Mouse (Mus musculus): ENCODE measurements around the gene Tango6. TPM values are rescaled to one million over a fixed set of nuclear protein-coding genes. Genes with fewer than 3 reads are reported as not detected.
A peak's percentile ranks its signal among the peaks of the same experiment; 100 is the strongest.

Tango6 gene
- total RNA-seq, 1 experiment from 2014 or later, result 1.9 TPM

- ATAC-seq (replicated peaks; ENCODE audit: insufficient number of reproducible peaks, low FRiP score, low TSS enrichment, poor library complexity, severe bottlenecking), result no peak
These were observed 4.6 kb downstream of the Tango6 start for GRCm38 (mm10) chr8:106687479-106687878.

- no peak for ATAC-seq (replicated peaks; ENCODE audit: insufficient number of reproducible peaks, low FRiP score, low TSS enrichment, poor library complexity, severe bottlenecking)
These were observed 14.9 kb downstream of the Tango6 start for GRCm38 (mm10) chr8:106697748-106698248.

- ATAC-seq (replicated peaks; ENCODE audit: insufficient number of reproducible peaks, low FRiP score, low TSS enrichment, poor library complexity, severe bottlenecking), result no peak
These were observed 16.7 kb downstream of the Tango6 start for GRCm38 (mm10) chr8:106699588-106699987.

GRCm38 (mm10) chr8:106700131-106700530, 17.3 kb downstream of the Tango6 start:
- no peak for ATAC-seq (replicated peaks; ENCODE audit: insufficient number of reproducible peaks, low FRiP score, low TSS enrichment, poor library complexity, severe bottlenecking)

GRCm38 (mm10) chr8:106701360-106701759, 18.5 kb downstream of the Tango6 start:
- ATAC-seq (replicated peaks; ENCODE audit: insufficient number of reproducible peaks, low FRiP score, low TSS enrichment, poor library complexity, severe bottlenecking), result no peak

- no peak for ATAC-seq (replicated peaks; ENCODE audit: insufficient number of reproducible peaks, low FRiP score, low TSS enrichment, poor library complexity, severe bottlenecking)
These were observed 21.5 kb downstream of the Tango6 start for GRCm38 (mm10) chr8:106704199-106704900.

- no peak for ATAC-seq (replicated peaks; ENCODE audit: insufficient number of reproducible peaks, low FRiP score, low TSS enrichment, poor library complexity, severe bottlenecking)
These were observed 22.0 kb downstream of the Tango6 start for GRCm38 (mm10) chr8:106704901-106705321.

- ATAC-seq (replicated peaks; ENCODE audit: insufficient number of reproducible peaks, low FRiP score, low TSS enrichment, poor library complexity, severe bottlenecking), result no peak
These were observed 23.3 kb downstream of the Tango6 start for GRCm38 (mm10) chr8:106706194-106706593.

GRCm38 (mm10) chr8:106710002-106710401, 27.1 kb downstream of the Tango6 start:
- ATAC-seq (replicated peaks; ENCODE audit: insufficient number of reproducible peaks, low FRiP score, low TSS enrichment, poor library complexity, severe bottlenecking), result no peak

GRCm38 (mm10) chr8:106712487-106712886, 29.6 kb downstream of the Tango6 start:
- no peak for ATAC-seq (replicated peaks; ENCODE audit: insufficient number of reproducible peaks, low FRiP score, low TSS enrichment, poor library complexity, severe bottlenecking)

GRCm38 (mm10) chr8:106714297-106714696, 31.4 kb downstream of the Tango6 start:
- ATAC-seq (replicated peaks; ENCODE audit: insufficient number of reproducible peaks, low FRiP score, low TSS enrichment, poor library complexity, severe bottlenecking), result no peak

GRCm38 (mm10) chr8:106718091-106718500, 35.2 kb downstream of the Tango6 start:
- ATAC-seq (replicated peaks; ENCODE audit: insufficient number of reproducible peaks, low FRiP score, low TSS enrichment, poor library complexity, severe bottlenecking), result 0 out of 2 replicates have a peak, but pooled peaks have one; percentile 17

- no peak for ATAC-seq (replicated peaks; ENCODE audit: insufficient number of reproducible peaks, low FRiP score, low TSS enrichment, poor library complexity, severe bottlenecking)
These were observed 38.1 kb downstream of the Tango6 start for GRCm38 (mm10) chr8:106720921-106721320.

- ATAC-seq (replicated peaks; ENCODE audit: insufficient number of reproducible peaks, low FRiP score, low TSS enrichment, poor library complexity, severe bottlenecking), result no peak
These were observed 39.6 kb downstream of the Tango6 start for GRCm38 (mm10) chr8:106722453-106722852.

GRCm38 (mm10) chr8:106723921-106724320, 41.1 kb downstream of the Tango6 start:
- no peak for ATAC-seq (replicated peaks; ENCODE audit: insufficient number of reproducible peaks, low FRiP score, low TSS enrichment, poor library complexity, severe bottlenecking)

- ATAC-seq (replicated peaks; ENCODE audit: insufficient number of reproducible peaks, low FRiP score, low TSS enrichment, poor library complexity, severe bottlenecking), result no peak
These were observed 43.7 kb downstream of the Tango6 start for GRCm38 (mm10) chr8:106726551-106726950.

- ATAC-seq (replicated peaks; ENCODE audit: insufficient number of reproducible peaks, low FRiP score, low TSS enrichment, poor library complexity, severe bottlenecking), result no peak
These were observed 44.5 kb downstream of the Tango6 start for GRCm38 (mm10) chr8:106727241-106727835.

- no peak for ATAC-seq (replicated peaks; ENCODE audit: insufficient number of reproducible peaks, low FRiP score, low TSS enrichment, poor library complexity, severe bottlenecking)
These were observed 45.0 kb downstream of the Tango6 start for GRCm38 (mm10) chr8:106727889-106728288.

GRCm38 (mm10) chr8:106732921-106733320, 50.1 kb downstream of the Tango6 start:
- ATAC-seq (replicated peaks; ENCODE audit: insufficient number of reproducible peaks, low FRiP score, low TSS enrichment, poor library complexity, severe bottlenecking), result no peak

- no peak for ATAC-seq (replicated peaks; ENCODE audit: insufficient number of reproducible peaks, low FRiP score, low TSS enrichment, poor library complexity, severe bottlenecking)
These were observed 50.8 kb downstream of the Tango6 start for GRCm38 (mm10) chr8:106733703-106734102.
